Mouse (Mus musculus) CH12.LX (cell line): ENCODE measurements at regions not wholly inside any gene's neighbourhood (a gene's known extent, or its start where the extent isn't known, plus 50 kb on each side); places are given as distances from the start of the nearest gene placed in this dataset.

Experiments
- DNase-seq: peaks from one replicate; pipeline ENCODE4 v3.0.0-alpha.2; 2013; ENCODE audit errors: extremely low read depth
- H3K27ac ChIP-seq: 2 replicates; pipeline ENCODE4 v1.5.1; 2012; ENCODE audit warnings: low read depth, mild to moderate bottlenecking, control low read depth, moderate library complexity; ENCODE audit not compliant: insufficient read depth
- H3K27me3 ChIP-seq: replicated peaks from 2 replicates; pipeline ENCODE3; 2012; ENCODE audit warnings: inconsistent platforms
- H3K36me3 ChIP-seq, 2 experiments: replicated peaks in 1 of 2; 2 replicates each; pipeline versions ENCODE3 to v1.6.1; 2012; ENCODE audit warnings: inconsistent platforms in 1 of 2, low read length in 1 of 2, mild to moderate bottlenecking in 1 of 2, mixed read lengths in 1 of 2, moderate library complexity in 1 of 2; ENCODE audit not compliant: control insufficient read depth in 1 of 2, insufficient read depth in 1 of 2
- H3K4me1 ChIP-seq, 2 experiments: 2 replicates each; pipeline ENCODE4 v1.6.1; 2012; ENCODE audit warnings: inconsistent platforms in 1 of 2, moderate library complexity in 1 of 2; ENCODE audit not compliant: insufficient read depth in 2 of 2, control insufficient read depth in 1 of 2
- H3K4me2 ChIP-seq: 2 replicates; pipeline ENCODE4 v1.6.1; 2012; ENCODE audit warnings: low read depth, mild to moderate bottlenecking, control low read depth; ENCODE audit not compliant: poor library complexity, insufficient read depth, severe bottlenecking
- H3K4me3 ChIP-seq, 3 experiments: fragments of 150-350 bp in 1 of 3; sonication (generic) in 1 of 3; replicated peaks in 1 of 3; 2 replicates each; pipeline versions ENCODE3 to v1.5.1; 2011 to 2012; ENCODE audit warnings: low read depth in 2 of 3, low read length in 2 of 3, mild to moderate bottlenecking in 2 of 3, moderate library complexity in 2 of 3, control low read depth in 1 of 3, improper control_type of control experiment in 1 of 3, inconsistent platforms in 1 of 3, mixed read lengths in 1 of 3; ENCODE audit not compliant: poor library complexity in 1 of 3
- H3K79me2 ChIP-seq: replicated peaks from 2 replicates; pipeline ENCODE4 v1.6.1; 2012; ENCODE audit warnings: mild to moderate bottlenecking, moderate library complexity; ENCODE audit not compliant: control insufficient read depth, poor library complexity, insufficient read depth, severe bottlenecking; ENCODE audit errors: extremely low read depth
- H3K9ac ChIP-seq: 2 replicates; pipeline ENCODE4 v1.6.1; 2012; ENCODE audit warnings: low read depth, mild to moderate bottlenecking, control low read depth, moderate library complexity; ENCODE audit not compliant: insufficient read depth
- H3K9me3 ChIP-seq: replicated peaks from 2 replicates; pipeline ENCODE3; 2012; ENCODE audit warnings: low read length, inconsistent platforms, mixed read lengths
- BHLHE40 ChIP-seq: IDR thresholded peaks from 2 replicates; pipeline ENCODE4 v1.6.1; 2011; ENCODE audit warnings: mild to moderate bottlenecking, low read depth, low read length, improper control_type of control experiment
- CHD1 ChIP-seq: IDR thresholded peaks from 2 replicates; pipeline ENCODE4 v1.6.1; 2012; ENCODE audit warnings: low read depth, low read length, improper control_type of control experiment, inconsistent platforms
- E2F4 ChIP-seq: IDR thresholded peaks from 2 replicates; pipeline ENCODE4 v1.6.1; 2011; ENCODE audit warnings: low read depth, low read length, improper control_type of control experiment; ENCODE audit not compliant: insufficient replicate concordance
- GABPA ChIP-seq: IDR thresholded peaks from 2 replicates; pipeline ENCODE4 v1.6.1; 2012; ENCODE audit warnings: low read depth, low read length, improper control_type of control experiment, inconsistent platforms; ENCODE audit not compliant: insufficient replicate concordance
- MAFK ChIP-seq: IDR thresholded peaks from 2 replicates; pipeline ENCODE4 v1.6.1; 2011; ENCODE audit warnings: low read length, improper control_type of control experiment; ENCODE audit not compliant: insufficient replicate concordance
- MAZ ChIP-seq: IDR thresholded peaks from 2 replicates; pipeline ENCODE4 v1.6.1; 2012; ENCODE audit warnings: low read depth, mild to moderate bottlenecking, inconsistent platforms, low read length, improper control_type of control experiment, moderate library complexity
- MXI1 ChIP-seq: IDR thresholded peaks from 2 replicates; pipeline ENCODE4 v1.6.1; 2011; ENCODE audit warnings: mild to moderate bottlenecking, low read depth, low read length, improper control_type of control experiment
- MYC ChIP-seq: IDR thresholded peaks from 2 replicates; pipeline ENCODE4 v1.6.1; 2011; ENCODE audit warnings: low read depth, mild to moderate bottlenecking, improper control_type of control experiment, low read length
- NELFE ChIP-seq: IDR thresholded peaks from 2 replicates; pipeline ENCODE4 v1.6.1; 2011; ENCODE audit warnings: low read depth, low read length, improper control_type of control experiment
- NRF1 ChIP-seq: IDR thresholded peaks from 2 replicates; pipeline ENCODE4 v1.6.1; 2014; ENCODE audit warnings: low read depth, mild to moderate bottlenecking, inconsistent platforms, low read length, improper control_type of control experiment, moderate library complexity
- PAX5 ChIP-seq: IDR thresholded peaks from 2 replicates; pipeline ENCODE4 v1.6.1; 2012; ENCODE audit warnings: low read length, inconsistent platforms, mixed read lengths
- POLR2A ChIP-seq: IDR thresholded peaks from 2 replicates; pipeline ENCODE4 v1.6.1; 2011; ENCODE audit warnings: low read depth, mild to moderate bottlenecking, improper control_type of control experiment, low read length
- RCOR1 ChIP-seq: conservative IDR thresholded peaks from 2 replicates; pipeline ENCODE4 v1.6.1; 2012; ENCODE audit warnings: low read depth, mild to moderate bottlenecking, inconsistent platforms, low read length, improper control_type of control experiment
- TBP ChIP-seq: conservative IDR thresholded peaks from 2 replicates; pipeline ENCODE4 v1.6.1; 2011; ENCODE audit warnings: low read depth, low read length, improper control_type of control experiment
- TCF12 ChIP-seq: IDR thresholded peaks from 2 replicates; pipeline ENCODE4 v1.6.1; 2014; ENCODE audit warnings: low read depth, mild to moderate bottlenecking, inconsistent platforms, low read length, improper control_type of control experiment
- USF1 ChIP-seq: IDR thresholded peaks from 2 replicates; pipeline ENCODE4 v1.6.1; 2014; ENCODE audit warnings: low read depth, mild to moderate bottlenecking, inconsistent platforms, low read length, improper control_type of control experiment
- ZC3H11A ChIP-seq: IDR thresholded peaks from 2 replicates; pipeline ENCODE4 v1.6.1; 2012; ENCODE audit warnings: low read depth, mild to moderate bottlenecking, inconsistent platforms, low read length, improper control_type of control experiment
- ZKSCAN1 ChIP-seq: IDR thresholded peaks from 2 replicates; pipeline ENCODE4 v1.6.1; 2012; ENCODE audit warnings: low read depth, inconsistent platforms, low read length, improper control_type of control experiment, borderline replicate concordance
- ZNF384 ChIP-seq: IDR thresholded peaks from 2 replicates; pipeline ENCODE4 v1.6.1; 2012; ENCODE audit warnings: low read depth, low read length, improper control_type of control experiment, inconsistent platforms
- dilution Hi-C: fragments of 300-500 bp; cut with MboI; formaldehyde crosslinking; loops from 2 replicates; pipeline ENCODE4 v1.14.3; 2020; ENCODE audit warnings: low sequenced_read_pairs; ENCODE audit not compliant: extremely low pct_unique_long_range_greater_than_20kb, extremely low pct_ligation_motif_present
- in situ Hi-C: fragments of 300-500 bp; cut with MboI; formaldehyde crosslinking; loops from 3 replicates; pipeline ENCODE4 v1.14.3; 2019; ENCODE audit warnings: low sequenced_read_pairs, low pct_ligation_motif_present, low pct_unique_long_range_greater_than_20kb, mixed read lengths

DNA sequence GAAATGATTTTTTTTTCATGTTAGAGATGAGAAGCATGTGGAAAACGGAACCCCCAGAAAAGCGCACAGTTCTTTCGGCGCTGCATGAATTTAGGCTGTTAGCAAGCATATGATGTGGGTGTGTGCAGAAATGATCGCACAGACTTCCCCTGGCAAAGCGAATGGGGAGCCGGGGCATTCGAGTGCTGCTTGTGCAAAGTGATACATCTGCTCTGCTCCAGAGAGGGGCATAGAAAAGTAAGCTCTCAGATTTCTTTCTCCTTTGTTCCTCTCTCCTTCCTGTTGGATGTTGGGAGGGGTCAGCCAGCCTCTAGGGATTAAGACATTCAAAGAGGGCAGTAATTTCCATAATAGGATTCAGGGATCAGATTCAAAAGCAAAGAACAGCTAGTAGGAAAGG is 827.9 kb downstream of the Kcnj2 start:
- in situ Hi-C loops = no loop called here
- Histone ChIP-seq H3K4me1 (no peaks in the 10 kb centered on the region), H3K4me2 (no peak overlapping the region), H3K27me3 (no peaks in the 10 kb centered on the region), H3K79me2 (no peaks in the 10 kb centered on the region), H3K27ac (no peak overlapping the region), H3K4me3 (no peak overlapping the region), H3K9ac (no peak overlapping the region), H3K36me3 (no peaks in the 10 kb centered on the region), H3K9me3 (no peaks in the 10 kb centered on the region)
- TF ChIP-seq TBP = no peak
- no peak for TF ChIP-seq ZC3H11A
- TF ChIP-seq POLR2A = no peak
- TF ChIP-seq MAZ = no peak
- no peak for TF ChIP-seq RCOR1
- TF ChIP-seq PAX5 = no peak
- TF ChIP-seq ZKSCAN1 = no peak
- no peak for TF ChIP-seq MYC
- no peak for TF ChIP-seq CHD1
- no peak for TF ChIP-seq GABPA
- TF ChIP-seq USF1 = no peak
- TF ChIP-seq NELFE = no peak
- no peak for TF ChIP-seq E2F4
- no peak for TF ChIP-seq MAFK
- no peak for TF ChIP-seq NRF1
- no peak for TF ChIP-seq TCF12
- TF ChIP-seq ZNF384 = no peak
- TF ChIP-seq BHLHE40 = no peak
- no peak for TF ChIP-seq MXI1
- dilution Hi-C loops = no loop called here
- DNase-seq = no peak

- H3K4me3 ChIP-seq = no peak overlapping the region
- in situ Hi-C loops = no loop called here
- H3K4me2 ChIP-seq = no peak overlapping the region
- H3K9me3 ChIP-seq = no peaks in the 10 kb centered on the region
- no peak for DNase-seq
- H3K9ac ChIP-seq = no peak overlapping the region
- TF ChIP-seq USF1 (no peak), NRF1 (no peak), E2F4 (no peak)
- dilution Hi-C loops = no loop called here
- H3K36me3 ChIP-seq = no peaks in the 10 kb centered on the region
- no peaks in the 10 kb centered on the region for H3K4me1 ChIP-seq
- no peaks in the 10 kb centered on the region for H3K79me2 ChIP-seq
- H3K27me3 ChIP-seq = no peaks in the 10 kb centered on the region
- H3K27ac ChIP-seq = no peak overlapping the region
Measured at GRCm38 (mm10) chr11:111895221-111896200, 829.5 kb downstream of the Kcnj2 start.
